Mouse (Mus musculus): ENCODE measurements around the gene Atxn2. TPM values are rescaled to one million over a fixed set of nuclear protein-coding genes. Genes with fewer than 3 reads are reported as not detected.
"Not testable (repeated sequence)": the region's sequence is repeated elsewhere in the genome, so short reads cannot be mapped to it uniquely, and the experiment has no call there.

The Atxn2 gene
- polyA plus RNA-seq, 1 experiment: 62.9 TPM

GRCm38 (mm10) chr5:121720888-121721585, 9.9 kb downstream of the Atxn2 start:
- H3K4me1 ChIP-seq (ENCODE audit: control insufficient read depth, insufficient read depth, low read length): peaks cover 33% of the 10 kb centered on the region
- no peak overlapping the region for H3K4me3 ChIP-seq (ENCODE audit: insufficient read depth, low read length)
- peak overlapping the region; percentile 40 for H3K27ac ChIP-seq (ENCODE audit: insufficient read depth, low read depth, low read length)
- TF ChIP-seq POLR2A (IDR thresholded peaks at IDR 0.05; ENCODE audit: borderline replicate concordance, low read depth, low read length): no peak
- no peak for TF ChIP-seq CTCF (IDR thresholded peaks at IDR 0.05; ENCODE audit: low read depth, low read length)

GRCm38 (mm10) chr5:121721841-121722240, 10.7 kb downstream of the Atxn2 start:
- Histone ChIP-seq H3K27ac (ENCODE audit: insufficient read depth, low read depth, low read length) (peak overlapping the region; percentile 40), H3K4me1 (ENCODE audit: control insufficient read depth, insufficient read depth, low read length) (peaks cover 30% of the 10 kb centered on the region), H3K4me3 (ENCODE audit: insufficient read depth, low read length) (no peak overlapping the region)
- no peak for TF ChIP-seq POLR2A (IDR thresholded peaks at IDR 0.05; ENCODE audit: borderline replicate concordance, low read depth, low read length)
- TF ChIP-seq CTCF (IDR thresholded peaks at IDR 0.05; ENCODE audit: low read depth, low read length): no peak

- Histone ChIP-seq H3K27ac (ENCODE audit: insufficient read depth, low read depth, low read length) (no peak overlapping the region), H3K4me1 (ENCODE audit: control insufficient read depth, insufficient read depth, low read length) (peaks cover 23% of the 10 kb centered on the region), H3K4me3 (ENCODE audit: insufficient read depth, low read length) (no peak overlapping the region)
- TF ChIP-seq POLR2A (IDR thresholded peaks at IDR 0.05; ENCODE audit: borderline replicate concordance, low read depth, low read length) (no peak), CTCF (IDR thresholded peaks at IDR 0.05; ENCODE audit: low read depth, low read length) (no peak)
These were observed 13.5 kb downstream of the Atxn2 start for GRCm38 (mm10) chr5:121724678-121725077.

- TF ChIP-seq POLR2A (IDR thresholded peaks at IDR 0.05; ENCODE audit: borderline replicate concordance, low read depth, low read length) (no peak), CTCF (IDR thresholded peaks at IDR 0.05; ENCODE audit: low read depth, low read length) (no peak)
- no peak overlapping the region for H3K27ac ChIP-seq (ENCODE audit: insufficient read depth, low read depth, low read length)
- peaks cover 16% of the 10 kb centered on the region for H3K4me1 ChIP-seq (ENCODE audit: control insufficient read depth, insufficient read depth, low read length)
- H3K4me3 ChIP-seq (ENCODE audit: insufficient read depth, low read length): no peak overlapping the region
These were observed 18.9 kb downstream of the Atxn2 start for GRCm38 (mm10) chr5:121730057-121730456.

- Histone ChIP-seq H3K4me3 (ENCODE audit: insufficient read depth, low read length) (no peak overlapping the region), H3K27ac (ENCODE audit: insufficient read depth, low read depth, low read length) (no peak overlapping the region), H3K4me1 (ENCODE audit: control insufficient read depth, insufficient read depth, low read length) (peaks cover 27% of the 10 kb centered on the region)
- TF ChIP-seq CTCF (IDR thresholded peaks at IDR 0.05; ENCODE audit: low read depth, low read length): no peak
- TF ChIP-seq POLR2A (IDR thresholded peaks at IDR 0.05; ENCODE audit: borderline replicate concordance, low read depth, low read length): no peak
These were observed 25.5 kb downstream of the Atxn2 start for GRCm38 (mm10) chr5:121736641-121737040.

- peaks cover 31% of the 10 kb centered on the region for H3K4me1 ChIP-seq (ENCODE audit: control insufficient read depth, insufficient read depth, low read length)
- H3K4me3 ChIP-seq (ENCODE audit: insufficient read depth, low read length); H3K27ac ChIP-seq (ENCODE audit: insufficient read depth, low read depth, low read length): not testable (repeated sequence)
These were observed 27.0 kb downstream of the Atxn2 start for GRCm38 (mm10) chr5:121738162-121738561.

- peaks cover 27% of the 10 kb centered on the region for H3K4me1 ChIP-seq (ENCODE audit: control insufficient read depth, insufficient read depth, low read length)
- no peak overlapping the region for H3K4me3 ChIP-seq (ENCODE audit: insufficient read depth, low read length)
- TF ChIP-seq POLR2A (IDR thresholded peaks at IDR 0.05; ENCODE audit: borderline replicate concordance, low read depth, low read length): no peak
- no peak overlapping the region for H3K27ac ChIP-seq (ENCODE audit: insufficient read depth, low read depth, low read length)
These were observed 27.5 kb downstream of the Atxn2 start for GRCm38 (mm10) chr5:121738576-121739191.

GRCm38 (mm10) chr5:121740516-121740915, 29.4 kb downstream of the Atxn2 start:
- H3K27ac ChIP-seq (ENCODE audit: insufficient read depth, low read depth, low read length): no peak overlapping the region
- peaks cover 23% of the 10 kb centered on the region for H3K4me1 ChIP-seq (ENCODE audit: control insufficient read depth, insufficient read depth, low read length)
- no peak overlapping the region for H3K4me3 ChIP-seq (ENCODE audit: insufficient read depth, low read length)
- TF ChIP-seq POLR2A (IDR thresholded peaks at IDR 0.05; ENCODE audit: borderline replicate concordance, low read depth, low read length): no peak
- no peak for TF ChIP-seq CTCF (IDR thresholded peaks at IDR 0.05; ENCODE audit: low read depth, low read length)

GRCm38 (mm10) chr5:121742915-121743314, 31.8 kb downstream of the Atxn2 start:
- no peak for TF ChIP-seq CTCF (IDR thresholded peaks at IDR 0.05; ENCODE audit: low read depth, low read length)
- no peak for TF ChIP-seq POLR2A (IDR thresholded peaks at IDR 0.05; ENCODE audit: borderline replicate concordance, low read depth, low read length)
- no peak overlapping the region for H3K4me3 ChIP-seq (ENCODE audit: insufficient read depth, low read length)
- H3K4me1 ChIP-seq (ENCODE audit: control insufficient read depth, insufficient read depth, low read length): peaks cover 21% of the 10 kb centered on the region
- no peak overlapping the region for H3K27ac ChIP-seq (ENCODE audit: insufficient read depth, low read depth, low read length)

GRCm38 (mm10) chr5:121747884-121748594, 36.9 kb downstream of the Atxn2 start:
- not testable (repeated sequence) for H3K4me3 ChIP-seq (ENCODE audit: insufficient read depth, low read length); H3K4me1 ChIP-seq (ENCODE audit: control insufficient read depth, insufficient read depth, low read length); H3K27ac ChIP-seq (ENCODE audit: insufficient read depth, low read depth, low read length)
